Mouse (Mus musculus) kidney, adult 2 months (tissue): Measurements from ENCODE around the gene Pomc. TPM values are rescaled to one million over a fixed set of nuclear protein-coding genes. Genes with fewer than 3 reads are reported as not detected.

Experiments
- DNase-seq: peaks from one replicate; pipeline ENCODE4 v3.0.0; 2021
- H3K27ac ChIP-seq: fragments of 200-500 bp; 2 replicates; pipeline ENCODE4 v1.5.1; 2012; ENCODE audit warnings: low read depth, low read length, control low read depth, inconsistent platforms; ENCODE audit not compliant: insufficient read depth
- H3K27me3 ChIP-seq: fragments of 200-500 bp; replicated peaks from 2 replicates; pipeline ENCODE4 v1.6.1; 2012; ENCODE audit warnings: mild to moderate bottlenecking, moderate library complexity, low read length, inconsistent platforms; ENCODE audit not compliant: control insufficient read depth, insufficient read depth
- H3K36me3 ChIP-seq: fragments of 200-500 bp; 2 replicates; pipeline ENCODE4 v1.6.1; 2012; ENCODE audit warnings: mild to moderate bottlenecking, moderate library complexity, low read length, inconsistent platforms; ENCODE audit not compliant: control insufficient read depth, insufficient read depth
- H3K4me1 ChIP-seq: fragments of 200-500 bp; 2 replicates; pipeline ENCODE4 v1.6.1; 2011; ENCODE audit warnings: low read length; ENCODE audit not compliant: control insufficient read depth, insufficient read depth
- H3K4me3 ChIP-seq: fragments of 200-500 bp; 2 replicates; pipeline ENCODE4 v1.5.1; 2011; ENCODE audit warnings: mild to moderate bottlenecking, low read depth, low read length, control low read depth; ENCODE audit not compliant: insufficient read depth
- CTCF ChIP-seq: fragments of 200-500 bp; conservative IDR thresholded peaks from 2 replicates; pipeline ENCODE4 v1.5.1; 2011; ENCODE audit warnings: low read depth, mild to moderate bottlenecking, control low read depth, low read length, moderate library complexity, mixed read lengths; ENCODE audit not compliant: insufficient read depth, insufficient read length
- POLR2A ChIP-seq: fragments of 200-500 bp; IDR thresholded peaks from one replicate; pipeline ENCODE4 v1.6.1; 2011; ENCODE audit warnings: low read depth, low read length, control low read depth
- WGBS: fragments of 180-500 bp; shearing (Covaris S2); methylation state at CpG from one replicate; pipeline ENCODE4 v1.1.7; 2018; 5-methylcytosine and 5-hydroxymethylcytosine counted together
- polyA plus RNA-seq: library from polyadenylated mRNA; depleted of rRNA; stranded (reverse); fragments of >200 nt; gene quantifications from 2 replicates; pipeline ENCODE4 v1.2.3, GENCODE M21; 2012; rRNA removed

The Pomc gene
- polyA plus RNA-seq, 1 experiment = 1.1 TPM

DNA sequence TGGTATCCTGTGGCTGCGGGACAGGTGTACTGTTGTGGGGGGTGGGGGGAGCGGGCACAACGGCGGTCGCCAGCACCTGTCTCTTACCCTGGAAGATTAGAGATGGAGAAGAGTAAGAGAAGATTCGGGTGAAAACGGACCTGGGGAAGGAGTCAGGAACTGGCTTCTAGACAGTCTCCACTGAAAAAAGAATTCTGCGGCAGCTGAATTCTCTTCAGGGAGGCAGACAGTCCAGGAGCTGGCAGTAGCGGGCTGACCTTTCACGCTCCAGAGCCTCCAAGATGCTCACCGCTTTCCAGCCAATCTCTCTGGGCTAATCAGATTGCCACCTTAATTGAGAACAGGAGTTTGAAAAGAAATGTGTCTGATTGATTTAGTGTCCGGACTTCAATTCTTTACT is 54.0 kb downstream of the Pomc start:
- H3K27me3 ChIP-seq = no peaks in the 10 kb centered on the region
- peak; percentile 14 for DNase-seq
- H3K4me1 ChIP-seq = no peaks in the 10 kb centered on the region
- TF ChIP-seq POLR2A (no peak), CTCF (no peak)
- no peaks in the 10 kb centered on the region for H3K36me3 ChIP-seq
- no peak overlapping the region for H3K4me3 ChIP-seq
- 47% methylated on average over 12 of the region's 12 CpGs for WGBS
- no peak overlapping the region for H3K27ac ChIP-seq

Other genes with a start within 250 kb of the Pomc start
- gene Dnmt3a, start 148.9 kb upstream of the Pomc start, polyA plus RNA-seq = 11.8 and 12.9 TPM in 2 replicates
- gene Efr3b, start 84.0 kb downstream of the Pomc start, polyA plus RNA-seq = 1.6 and 2.1 TPM in 2 replicates
- 3.8 and 4.3 TPM in 2 replicates for gene Dnajc27, start 127.6 kb downstream of the Pomc start, polyA plus RNA-seq
- gene Adcy3, start 178.2 kb downstream of the Pomc start, polyA plus RNA-seq = 4.6 and 5.9 TPM in 2 replicates